7 mouse cellular contexts compared by ENCODE assay signal in genomic region chr12:8772451-8773143, GRCm38 (mm10). TPM values are rescaled to one million over a fixed set of nuclear protein-coding genes. Genes with fewer than 3 reads are reported as not detected.
A peak's percentile ranks its signal among the peaks of the same experiment; 100 is the strongest.
DNase-seq lines count a peak whose midpoint lies in the region; ATAC-seq and TF ChIP-seq lines count a peak whose summit lies in the region.

No protein-coding gene starts in this region.

- H3K4me3 ChIP-seq in MEL (ENCODE audit: control insufficient read depth in 1 of 2, insufficient read depth in 1 of 2, low read depth in 2 of 2, low read length in 2 of 2) (peak overlapping the region; percentile 86 to 87), myocyte (peak overlapping the region; percentile 95)
- peak overlapping the region; percentile 76 for H3K4me3 ChIP-seq in forebrain, embryonic 14.5 days (ENCODE audit: low read depth, low read length)
- peak overlapping the region; percentile 71 for H3K4me3 ChIP-seq in hindbrain, embryonic 14.5 days (replicated peaks; ENCODE audit: low read length)
- peak overlapping the region; percentile 67 for H3K4me3 ChIP-seq in liver, embryonic 12.5 days

- peak; percentile 67 for DNase-seq in MEL (ENCODE audit: low read depth, low spot score)
- DNase-seq in adrenal gland, postnatal 25 days: peak; percentile 56
- peak; percentile 68 for DNase-seq in forebrain, embryonic 14.5 days (ENCODE audit: low spot score)
- DNase-seq in hindbrain, embryonic 14.5 days (ENCODE audit: low spot score): peak; percentile 39
- peak; percentile 39 for DNase-seq in thymus, postnatal 0 days (ENCODE audit: low spot score)

- WGBS in forebrain, embryonic 14.5 days: under 1% methylated on average over 46 of the region's 55 CpGs
- under 1% methylated on average over 50 of the region's 55 CpGs for WGBS in hindbrain, embryonic 14.5 days
- WGBS in liver, embryonic 12.5 days (ENCODE audit: insufficient replicate concordance): under 1% methylated on average over 55 of the region's 55 CpGs

- no peak overlapping the region for H3K27ac ChIP-seq in MEL (ENCODE audit: control insufficient read depth, low read depth, low read length)
- H3K27ac ChIP-seq in forebrain, embryonic 14.5 days (ENCODE audit: low read depth, low read length): peak overlapping the region; percentile 63
- H3K27ac ChIP-seq in hindbrain, embryonic 14.5 days: peak overlapping the region; percentile 72
- H3K27ac ChIP-seq in liver, embryonic 12.5 days: peak overlapping the region; percentile 73; the same call in 1 of the 2 replicates

- no peak for TF ChIP-seq RAD21 in MEL (IDR thresholded peaks at IDR 0.05; ENCODE audit: low read depth, low read length)

- H3K36me3 ChIP-seq in MEL (ENCODE audit: control insufficient read depth in 1 of 2, insufficient read depth in 2 of 2, low read length in 2 of 2): peaks cover 0 to 16% of the 10 kb centered on the region in 2 experiments; a peak in 2 of 4 replicates
- H3K36me3 ChIP-seq in forebrain, embryonic 14.5 days (ENCODE audit: control insufficient read depth, insufficient read depth, low read length): no peaks in the 10 kb centered on the region
- no peaks in the 10 kb centered on the region for H3K36me3 ChIP-seq in hindbrain, embryonic 14.5 days (replicated peaks; ENCODE audit: control insufficient read depth, insufficient read depth)
- H3K36me3 ChIP-seq in liver, embryonic 12.5 days: no peaks in the 10 kb centered on the region
- no peaks in the 10 kb centered on the region for H3K36me3 ChIP-seq in myocyte (ENCODE audit: control insufficient read depth, insufficient read depth)

- peaks cover 4 to 25% of the 10 kb centered on the region in 2 experiments for H3K4me1 ChIP-seq in MEL (ENCODE audit: control insufficient read depth in 1 of 2, insufficient read depth in 2 of 2, low read length in 2 of 2)
- H3K4me1 ChIP-seq in forebrain, embryonic 14.5 days (ENCODE audit: control insufficient read depth, insufficient read depth, low read length): peaks cover 3% of the 10 kb centered on the region; the same call in 1 of the 2 replicates
- peaks cover 17% of the 10 kb centered on the region; the same call in 1 of the 2 replicates for H3K4me1 ChIP-seq in hindbrain, embryonic 14.5 days (replicated peaks; ENCODE audit: control insufficient read depth, insufficient read depth, low read length)
- H3K4me1 ChIP-seq in liver, embryonic 12.5 days: peaks cover 61% of the 10 kb centered on the region

- peak overlapping the region; percentile 90 for H3K9ac ChIP-seq in MEL (ENCODE audit: control insufficient read depth, low read depth, low read length, poor library complexity, severe bottlenecking)
- H3K9ac ChIP-seq in forebrain, embryonic 14.5 days (ENCODE audit: low read length): peak overlapping the region; percentile 88
- H3K9ac ChIP-seq in hindbrain, embryonic 14.5 days: peak overlapping the region; percentile 75
- peak overlapping the region; percentile 78 for H3K9ac ChIP-seq in liver, embryonic 12.5 days

- TF ChIP-seq EP300 in MEL (IDR thresholded peaks at IDR 0.05; ENCODE audit: low read depth in 1 of 2, low read length in 2 of 2): 0 out of 4 replicates have a peak, but pooled peaks of 1 of the 2 experiments have one; percentile 13

- ATAC-seq in forebrain, embryonic 14.5 days: peak; percentile 54
- ATAC-seq in hindbrain, embryonic 14.5 days (ENCODE audit: low FRiP score): peak; percentile 45
- peak; percentile 31; the same call in 1 of the 2 replicates for ATAC-seq in liver, embryonic 12.5 days

- no peak for TF ChIP-seq POLR2A in MEL (IDR thresholded peaks at IDR 0.05; ENCODE audit: control insufficient read depth in 1 of 2, insufficient read depth in 1 of 2, low read depth in 1 of 2, low read length in 2 of 2, poor library complexity in 1 of 2)
- peak; percentile 24 for TF ChIP-seq POLR2A in myocyte (IDR thresholded peaks at IDR 0.05; ENCODE audit: insufficient read length, low read depth)

- no peak for TF ChIP-seq CTCF in MEL (IDR thresholded peaks at IDR 0.05 in 2 of 3, conservative IDR thresholded peaks at IDR 0.05 in 1 of 3; ENCODE audit: control insufficient read depth in 1 of 3, insufficient read depth in 1 of 3, low read depth in 2 of 3, low read length in 3 of 3, poor library complexity in 1 of 3, severe bottlenecking in 1 of 3)

- H3K79me2 ChIP-seq in MEL (ENCODE audit: control insufficient read depth, insufficient read depth, low read length, poor library complexity) (peaks cover 23% of the 10 kb centered on the region), myocyte (ENCODE audit: control insufficient read depth, insufficient read depth) (peaks cover 54% of the 10 kb centered on the region)

- no peaks in the 10 kb centered on the region for H3K9me3 ChIP-seq in MEL (replicated peaks; ENCODE audit: insufficient read depth, low read length)
- no peaks in the 10 kb centered on the region for H3K9me3 ChIP-seq in forebrain, embryonic 14.5 days (replicated peaks; ENCODE audit: control insufficient read depth, low read length)
- no peaks in the 10 kb centered on the region for H3K9me3 ChIP-seq in hindbrain, embryonic 14.5 days (ENCODE audit: control insufficient read depth, low read length)
- H3K9me3 ChIP-seq in liver, embryonic 12.5 days (replicated peaks): no peaks in the 10 kb centered on the region

- peak overlapping the region; percentile 92 for H3K4me2 ChIP-seq in forebrain, embryonic 14.5 days (ENCODE audit: low read length)
- H3K4me2 ChIP-seq in hindbrain, embryonic 14.5 days (replicated peaks): peak overlapping the region; percentile 98
- H3K4me2 ChIP-seq in liver, embryonic 12.5 days: peak overlapping the region; percentile 100
- H3K4me2 ChIP-seq in myocyte (ENCODE audit: low read depth): peak overlapping the region; percentile 95

- H3K27me3 ChIP-seq in MEL (ENCODE audit: control insufficient read depth in 1 of 2, insufficient read depth in 2 of 2, low read length in 2 of 2) (no peaks in the 10 kb centered on the region), myocyte (ENCODE audit: control insufficient read depth, insufficient read depth, insufficient read length) (no peaks in the 10 kb centered on the region)
- H3K27me3 ChIP-seq in forebrain, embryonic 14.5 days (replicated peaks; ENCODE audit: control insufficient read depth, insufficient read depth, low read length): no peaks in the 10 kb centered on the region
- no peaks in the 10 kb centered on the region for H3K27me3 ChIP-seq in hindbrain, embryonic 14.5 days (ENCODE audit: control insufficient read depth, insufficient read depth, low read length)
- H3K27me3 ChIP-seq in liver, embryonic 12.5 days (replicated peaks): peaks cover 38% of the 10 kb centered on the region

- H3ac ChIP-seq in myocyte (ENCODE audit: control insufficient read depth, insufficient read length): peak overlapping the region; percentile 83

TF ChIP-seq in MEL, 35 proteins besides CTCF, POLR2A, EP300 and RAD21 (continues in another document):
- TF ChIP-seq TCF12 (IDR thresholded peaks at IDR 0.05; ENCODE audit: low read depth, low read length): no peak
- peak; percentile 80 for TF ChIP-seq MAX (IDR thresholded peaks at IDR 0.05; ENCODE audit: low read length)
- TF ChIP-seq ELF1 (IDR thresholded peaks at IDR 0.05; ENCODE audit: low read depth, low read length): peak; percentile 64
- TF ChIP-seq MEF2A (IDR thresholded peaks at IDR 0.05; ENCODE audit: extremely low read depth, insufficient replicate concordance, low read depth, low read length, poor library complexity, severe bottlenecking): no peak
- TF ChIP-seq USF1 (IDR thresholded peaks at IDR 0.05; ENCODE audit: low read depth, low read length): peak; percentile 25; the same call in 1 of the 2 replicates
- TF ChIP-seq KAT2A (conservative IDR thresholded peaks at IDR 0.05; ENCODE audit: low read depth, low read length): no peak
- TF ChIP-seq BHLHE40 (IDR thresholded peaks at IDR 0.05; ENCODE audit: borderline replicate concordance, low read depth, low read length): peak; percentile 72; the same call in 1 of the 2 replicates
- no peak for TF ChIP-seq POLR2AphosphoS5 (IDR thresholded peaks at IDR 0.05; ENCODE audit: borderline replicate concordance, low read depth, low read length)
- peak; percentile 88 for TF ChIP-seq MXI1 (IDR thresholded peaks at IDR 0.05; ENCODE audit: low read depth, low read length)
- TF ChIP-seq TAL1 (IDR thresholded peaks at IDR 0.05; ENCODE audit: low read length): peak; percentile 35
- peak; percentile 60; the same call in 1 of the 2 replicates for TF ChIP-seq MYC (IDR thresholded peaks at IDR 0.05; ENCODE audit: low read depth, low read length)

TF ChIP-seq in myocyte, 11 proteins besides CTCF, POLR2A, EP300 and RAD21:
- TF ChIP-seq CEBPB (IDR thresholded peaks at IDR 0.05; ENCODE audit: insufficient read depth, poor library complexity, severe bottlenecking): no peak
- peak; percentile 24 for TF ChIP-seq POLR2AphosphoS2 (IDR thresholded peaks at IDR 0.05; ENCODE audit: insufficient read length, low read depth)

RNA-seq across cellular contexts. Expression of gene Sdc1, which starts 1.5 kb away (rescaled TPM):
- total RNA-seq in MEL (2012; rRNA removed): 25.3 and 32.3 TPM in 2 replicates
- polyA plus RNA-seq in MEL (2012; ENCODE audit: insufficient read depth in 1 of 2, insufficient read length in 2 of 2, low read depth in 1 of 2, low replicate concordance in 2 of 2, missing spikeins in 1 of 2) (10 to 100 TPM in 1 of 2 experiments, not detected in 1; 33.6 TPM), myocyte (2012; fragmentation: generic; extraction: Trizol) (156 TPM)
- total RNA-seq in adrenal gland, postnatal 25 days (2021): 14.1 and 15.8 TPM in 2 replicates
- polyA plus RNA-seq in forebrain, embryonic 14.5 days (2014; fragmentation: Nextera tagmentation; extraction: Ambion mirVana): 21.3 and 24.8 TPM in 2 replicates
- polyA plus RNA-seq in hindbrain, embryonic 14.5 days (2014; fragmentation: Nextera tagmentation; extraction: Ambion mirVana): 16.8 and 18.1 TPM in 2 replicates
- polyA plus RNA-seq in liver, embryonic 12.5 days (2016; fragmentation: Nextera tagmentation; extraction: Ambion mirVana): 27.7 and 30.2 TPM in 2 replicates
- polyA plus RNA-seq in thymus, postnatal 0 days (2015; fragmentation: Nextera tagmentation; extraction: Ambion mirVana): 16.2 TPM in 2 replicates
